Mouse (Mus musculus): ENCODE results near the gene Upf3b.
"Not testable (repeated sequence)": the region's sequence is repeated elsewhere in the genome, so short reads cannot be mapped to it uniquely, and the experiment has no call there.

Upf3b gene

DNA sequence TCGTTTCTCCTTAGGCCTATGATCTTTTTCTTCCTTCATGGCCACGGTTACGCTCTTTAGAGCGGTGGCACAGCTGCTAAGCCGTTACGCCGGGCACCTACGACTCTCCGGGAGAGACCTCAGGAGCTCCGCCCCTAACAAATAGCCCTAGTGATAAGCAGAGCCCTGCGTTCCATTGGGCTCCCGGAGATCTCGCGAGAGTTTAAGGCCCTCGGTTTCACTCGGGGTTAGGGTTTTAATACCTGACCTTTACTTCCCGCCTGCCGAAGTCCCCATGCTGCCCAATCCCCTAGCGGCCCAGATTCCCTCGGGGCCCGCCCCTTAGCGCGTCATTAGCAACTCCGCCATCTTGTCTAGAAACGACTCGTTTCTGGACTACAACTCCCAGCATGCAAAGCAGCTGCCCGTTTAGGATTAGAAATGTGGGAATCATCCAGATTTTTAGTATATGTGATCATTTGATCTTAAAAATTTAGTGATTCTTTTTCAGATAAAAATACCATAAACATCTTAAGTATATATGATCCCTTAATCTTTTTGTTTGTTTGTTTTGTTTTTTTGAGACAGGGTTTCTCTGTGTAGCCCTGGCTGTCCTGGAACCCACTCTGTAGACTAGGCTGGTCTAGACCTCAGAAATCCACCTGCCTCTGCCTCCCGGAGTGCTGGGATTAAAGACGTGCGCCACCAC, at the start of gene Upf3b:
TSS of gene Upf3b (minus strand) at position 130 of the 688 bp plus-strand sequence.
- peak; percentile 89 for DNase-seq

DNA sequence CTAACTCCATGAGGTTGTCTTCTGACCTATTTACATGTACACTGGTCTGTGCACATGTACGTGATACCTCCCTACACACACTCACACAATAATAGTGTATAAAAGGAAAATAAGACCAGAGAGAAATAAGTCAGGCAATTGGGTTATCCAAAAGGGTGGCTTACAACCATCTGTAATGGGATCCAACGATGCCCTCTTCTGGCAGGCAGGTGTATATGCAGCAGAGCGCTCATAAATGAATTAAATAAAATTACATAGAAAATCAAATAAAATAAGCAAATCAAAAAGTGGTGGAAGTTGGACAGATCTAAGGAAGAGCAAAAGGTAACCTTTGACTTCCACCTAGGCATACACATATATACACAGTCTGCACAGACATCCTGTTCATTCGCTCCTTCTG, 47.7 kb upstream of the Upf3b start:
- peak; percentile 2 for DNase-seq

DNA sequence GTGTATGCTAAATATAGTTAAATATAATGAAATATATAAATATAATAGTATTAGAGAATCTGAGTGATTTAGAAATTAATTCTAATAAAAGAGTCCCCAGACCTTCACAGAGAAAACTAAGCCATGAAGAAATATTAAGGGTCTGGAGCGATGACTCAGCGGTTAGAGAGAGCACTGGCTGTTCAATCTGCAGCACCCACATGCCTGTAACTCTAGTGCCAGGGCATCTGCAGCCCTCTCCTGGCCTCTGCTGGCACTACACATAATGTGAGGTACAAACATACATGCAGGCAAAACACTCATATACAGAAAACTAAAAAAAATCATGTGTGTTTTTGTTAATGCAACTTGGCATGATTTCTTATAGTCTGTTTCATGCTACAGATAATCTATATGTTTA, 34.8 kb upstream of the Upf3b start:
- DNase-seq = peak; percentile 43

DNA sequence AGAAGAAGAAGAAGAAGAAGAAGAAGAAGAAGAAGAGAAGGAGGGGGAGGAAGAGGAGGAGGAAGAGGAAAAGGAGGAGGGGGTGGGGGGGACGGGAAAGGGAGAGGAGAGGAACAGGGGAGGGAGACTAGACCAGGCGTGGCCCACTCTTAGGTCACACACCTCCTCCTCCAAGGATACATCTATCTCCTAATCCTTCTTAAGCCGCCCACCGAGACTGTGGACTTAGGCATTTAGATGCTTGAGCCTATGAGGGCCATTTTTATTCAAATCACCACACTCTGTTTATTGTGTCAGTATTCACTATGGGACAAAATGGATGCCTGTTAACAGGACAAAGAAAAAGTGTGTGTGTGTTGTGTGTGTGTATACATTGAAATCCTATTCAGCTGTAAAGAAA, 34.4 kb upstream of the Upf3b start:
- DNase-seq = not testable (repeated sequence)

DNA sequence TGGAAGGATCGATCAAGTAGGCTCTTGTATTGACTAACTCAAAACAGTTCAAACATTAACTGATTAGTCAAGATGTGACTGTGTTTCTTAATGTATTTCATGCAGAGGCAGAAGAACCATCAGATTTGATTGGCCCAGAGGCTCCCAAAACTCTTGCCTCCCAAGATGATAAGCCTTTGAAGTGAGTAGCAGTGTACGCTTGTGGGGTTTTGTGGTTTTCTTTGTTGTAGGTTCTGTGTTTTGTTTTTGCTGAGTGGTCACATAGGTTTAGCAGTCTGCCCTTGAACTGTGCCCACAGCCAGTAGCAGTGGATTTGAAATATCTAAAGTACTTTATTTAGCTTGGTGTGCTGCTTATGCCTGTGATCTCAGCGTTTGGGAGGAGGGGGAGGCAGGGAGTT, 31.6 kb upstream of the Upf3b start:
- no peak for DNase-seq

DNA sequence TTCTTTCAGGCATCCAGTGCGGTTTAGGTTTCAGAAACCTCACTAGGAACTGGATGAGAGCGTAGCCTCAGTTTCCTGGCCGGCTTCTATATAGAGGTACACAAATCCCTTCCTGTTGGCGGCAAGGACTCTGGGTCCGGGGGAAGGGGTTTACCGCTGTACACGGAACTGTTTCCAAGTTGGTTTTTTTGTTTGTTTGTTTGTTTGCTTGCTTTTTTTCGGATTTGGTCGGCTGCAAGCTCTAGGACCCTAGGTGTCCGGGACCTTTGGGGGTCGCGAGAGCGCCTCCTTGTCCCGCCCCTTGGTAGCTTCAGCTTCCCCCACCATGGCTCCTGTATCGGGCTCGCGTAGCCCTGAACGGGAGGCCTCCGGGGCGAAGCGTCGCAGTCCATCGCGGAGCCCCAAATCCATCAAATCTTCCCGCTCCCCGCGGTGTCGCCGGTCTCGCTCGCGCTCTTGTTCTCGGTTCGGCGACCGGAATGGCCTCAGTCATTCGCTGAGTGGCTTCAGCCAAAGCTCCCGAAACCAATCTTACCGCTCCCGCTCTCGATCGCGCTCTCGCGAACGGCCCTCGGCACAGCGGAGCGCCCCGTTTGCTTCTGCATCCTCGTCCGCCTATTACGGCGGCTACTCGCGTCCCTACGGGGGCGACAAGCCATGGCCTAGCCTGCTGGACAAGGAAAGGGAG, 16.7 kb upstream of the Upf3b start, which contains the start of gene Nkap:
TSS of gene Nkap (plus strand) at position 125 of the 688 bp plus-strand sequence.
- DNase-seq = peak; percentile 77

DNA sequence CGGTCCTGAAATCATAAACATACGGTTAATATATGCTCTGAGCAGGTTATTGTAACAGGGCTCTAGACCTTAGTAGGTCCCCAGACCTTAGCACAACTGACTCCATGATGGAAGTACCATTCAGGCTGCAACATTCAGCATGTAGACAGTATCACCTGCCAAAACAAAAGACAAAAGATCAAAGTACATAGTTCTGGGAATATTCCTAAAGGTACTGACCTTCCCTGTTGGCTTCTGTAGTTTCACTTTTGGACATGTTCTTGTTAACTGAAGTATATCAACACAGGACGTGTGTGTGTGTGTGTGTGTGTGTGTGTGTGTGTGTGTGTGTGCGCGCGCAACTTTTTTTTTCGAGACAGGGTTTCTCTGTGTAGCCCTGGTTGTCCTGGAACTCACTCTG, 15.4 kb upstream of the Upf3b start:
- no peak for DNase-seq

DNA sequence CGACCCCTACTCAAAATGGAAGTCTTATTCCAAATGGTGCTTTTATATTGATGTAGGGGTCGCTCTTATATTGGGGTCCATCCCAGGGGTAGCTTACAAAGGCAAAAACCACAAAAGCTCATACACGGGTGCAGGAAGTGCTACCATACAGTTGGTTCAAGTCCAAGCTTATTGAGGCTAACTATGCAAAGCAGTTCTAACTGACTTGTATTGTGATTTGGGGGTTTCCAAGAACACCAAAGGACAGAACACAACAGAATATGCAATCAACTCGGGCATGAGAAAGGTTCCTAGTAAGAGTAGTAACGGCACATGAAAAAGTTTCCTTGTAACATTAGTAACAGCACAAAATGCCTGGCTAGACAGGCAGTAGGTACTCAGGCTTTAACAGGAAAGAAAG, 10.1 kb upstream of the Upf3b start:
- DNase-seq = no peak

DNA sequence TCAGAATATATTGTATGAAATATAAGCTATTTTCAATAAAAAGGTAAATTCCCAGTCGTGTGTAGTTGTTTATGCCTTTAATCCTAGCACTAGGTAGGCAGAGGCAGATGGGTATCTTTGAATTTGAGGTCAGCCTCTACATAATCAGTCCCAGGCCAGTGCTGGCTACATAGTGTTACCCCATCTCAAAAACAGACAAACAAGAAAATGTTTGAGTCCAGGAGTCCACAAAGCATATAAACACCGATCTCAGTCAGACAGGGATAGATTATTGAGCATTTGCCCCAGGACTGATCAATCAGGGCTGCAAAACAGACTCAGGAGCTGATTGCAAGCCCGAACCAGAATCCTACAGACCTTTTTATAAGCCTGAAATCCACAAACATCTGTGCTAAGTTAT, 9.5 kb upstream of the Upf3b start:
- no peak for DNase-seq

DNA sequence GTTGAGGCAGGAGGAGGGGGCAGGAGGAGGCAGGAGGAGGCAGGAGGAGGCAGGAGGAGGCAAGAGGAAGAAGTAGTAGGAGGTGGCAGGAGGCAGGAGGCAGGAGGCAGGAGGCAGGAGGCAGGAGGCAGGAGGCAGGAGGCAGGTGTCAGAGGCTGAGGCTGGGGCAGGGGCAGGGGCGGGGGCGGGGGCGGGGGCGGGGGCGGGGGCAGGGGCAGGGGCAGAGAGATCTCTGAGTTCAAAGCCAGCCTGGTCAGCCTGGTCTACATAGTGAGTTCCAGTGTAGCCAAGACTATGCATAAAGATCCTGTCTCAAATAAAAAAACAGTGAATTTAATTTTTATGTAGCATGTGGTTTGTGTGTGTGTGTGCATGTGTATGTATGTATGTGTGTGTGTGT, 7.0 kb upstream of the Upf3b start:
- DNase-seq = no peak

DNA sequence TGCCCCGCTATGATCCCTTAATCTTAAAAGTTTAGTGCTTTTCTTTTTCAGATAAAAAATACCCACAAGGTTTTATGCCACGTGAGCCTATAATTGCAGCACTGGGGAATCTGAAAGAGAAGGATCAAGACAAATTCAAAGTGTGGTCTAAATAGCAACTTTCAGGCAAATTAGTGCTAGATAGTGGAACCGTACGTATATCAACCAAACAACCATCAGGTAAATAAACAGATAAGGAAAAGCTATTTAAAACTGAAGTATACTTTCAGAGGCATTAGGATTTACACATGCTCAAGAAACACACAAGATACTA, 715 bp upstream of the Upf3b start:
- DNase-seq = no peak

DNA sequence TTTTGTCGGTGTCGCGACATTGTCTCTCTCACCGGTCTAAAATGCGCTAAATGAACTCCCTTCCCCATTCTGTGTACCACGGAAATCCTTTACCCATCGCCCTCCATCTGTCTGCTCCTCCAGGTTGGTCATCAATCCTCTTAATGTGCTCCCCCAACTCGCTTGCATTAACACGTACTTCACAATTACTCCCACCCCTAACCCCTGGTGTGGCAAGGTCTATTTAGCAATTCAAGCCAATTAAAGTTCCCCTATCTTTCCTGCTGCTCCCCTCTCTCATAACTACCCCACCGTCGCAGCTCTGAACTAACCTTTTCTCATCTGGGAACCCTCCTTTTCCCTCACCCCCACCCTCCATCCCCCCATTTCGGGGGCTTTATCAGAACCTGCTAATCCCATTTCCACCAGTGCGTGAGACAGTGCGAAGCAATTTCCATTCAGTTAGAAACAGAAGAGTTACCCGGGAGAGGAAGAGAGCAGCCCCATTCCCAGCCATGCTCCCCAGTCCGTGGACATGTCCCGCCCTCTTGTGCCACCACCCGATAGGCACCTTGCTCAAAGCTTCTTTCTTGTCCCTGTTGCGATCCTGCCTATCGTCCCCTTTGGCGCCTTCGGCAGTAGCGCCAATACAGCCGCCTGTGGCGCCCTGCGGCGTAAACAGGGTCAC, 463 bp downstream of the Upf3b start:
- DNase-seq = no peak

DNA sequence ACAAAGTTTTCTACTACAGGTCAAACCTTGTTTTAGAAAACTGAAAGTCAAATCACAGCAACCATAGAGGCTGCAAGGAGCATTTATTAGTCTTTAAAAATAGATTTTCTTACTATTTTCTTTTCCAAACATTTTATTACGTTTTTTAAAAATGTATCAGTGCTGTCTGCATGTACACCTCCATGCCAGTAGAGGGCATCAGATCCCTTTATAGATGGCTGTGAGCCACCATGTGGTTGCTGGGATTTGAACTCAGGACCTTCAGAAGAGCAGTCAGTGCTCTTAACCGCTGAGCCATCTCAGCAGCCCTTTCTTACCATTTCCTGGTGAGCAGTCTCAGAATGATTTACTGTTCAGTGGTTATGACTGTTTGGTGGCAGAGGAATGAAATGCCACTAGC, 6.3 kb downstream of the Upf3b start:
- DNase-seq = no peak

DNA sequence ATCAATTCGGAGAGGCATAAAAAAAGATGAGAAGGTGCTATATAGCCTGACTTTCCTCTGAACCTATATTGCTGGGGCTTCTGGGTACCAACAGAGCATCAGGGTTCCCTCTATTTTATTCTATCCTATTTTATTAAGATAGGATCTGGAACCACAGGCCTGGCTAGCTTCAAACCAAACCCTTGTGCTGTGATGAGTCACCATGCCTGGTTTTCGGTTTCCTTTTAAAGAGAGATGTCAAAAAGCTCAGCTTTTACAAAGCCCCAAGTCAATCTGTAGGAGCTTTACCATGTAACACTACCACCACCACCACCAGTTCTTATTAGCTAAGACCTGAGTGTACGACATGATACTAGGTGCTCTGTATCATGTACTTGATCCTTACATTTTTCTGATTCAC, 11.4 kb downstream of the Upf3b start:
- no peak for DNase-seq

DNA sequence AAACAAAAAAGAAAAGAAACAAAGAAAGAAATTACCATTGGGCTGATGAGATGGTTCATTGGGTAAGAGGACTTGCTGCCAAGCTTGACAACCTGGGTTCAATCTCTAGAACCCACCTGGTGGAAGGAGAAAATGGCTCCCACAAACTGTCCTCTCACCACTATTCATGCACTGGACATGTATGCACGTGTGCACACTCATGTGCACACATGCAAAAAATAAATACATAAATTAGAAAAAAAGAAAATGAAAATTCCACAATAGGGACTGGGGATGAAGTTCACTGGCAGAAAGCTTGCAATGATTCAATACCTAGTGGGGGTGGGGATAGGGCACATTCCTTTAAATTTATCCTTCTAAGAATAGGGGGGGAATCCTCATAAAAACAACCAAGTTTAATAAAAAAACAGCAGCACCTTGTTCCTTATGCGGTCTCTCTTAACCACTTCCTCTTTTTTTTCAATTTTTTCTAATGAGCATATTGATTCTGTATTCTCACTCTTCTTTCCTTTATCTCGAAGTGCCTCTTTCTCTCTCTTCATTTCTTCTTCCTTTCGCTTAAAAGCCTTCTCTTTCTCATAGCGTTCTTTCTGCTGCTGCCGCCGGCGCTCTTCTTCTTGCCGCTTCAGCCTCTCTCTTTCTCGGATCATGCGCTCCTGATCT, 14.9 kb downstream of the Upf3b start:
- DNase-seq = no peak

DNA sequence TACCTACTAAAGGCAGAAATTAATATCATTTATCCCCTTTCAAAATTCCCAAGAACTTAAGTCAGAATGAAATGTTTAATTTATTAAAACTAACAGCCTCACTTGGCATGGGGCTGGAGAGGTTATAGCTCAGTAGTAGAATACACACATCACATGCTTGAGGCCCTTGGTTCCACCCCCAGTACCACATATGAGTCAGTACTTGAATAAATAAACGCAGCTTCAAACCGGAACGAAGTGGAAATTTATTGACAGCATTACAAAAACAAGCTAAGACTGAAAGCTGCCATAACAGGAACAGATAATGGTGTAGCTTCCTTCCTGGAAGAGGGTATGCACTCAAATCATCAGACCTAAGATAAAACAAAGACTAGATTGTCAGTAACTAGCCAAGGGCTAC, 18.7 kb downstream of the Upf3b start:
- no peak for DNase-seq

DNA sequence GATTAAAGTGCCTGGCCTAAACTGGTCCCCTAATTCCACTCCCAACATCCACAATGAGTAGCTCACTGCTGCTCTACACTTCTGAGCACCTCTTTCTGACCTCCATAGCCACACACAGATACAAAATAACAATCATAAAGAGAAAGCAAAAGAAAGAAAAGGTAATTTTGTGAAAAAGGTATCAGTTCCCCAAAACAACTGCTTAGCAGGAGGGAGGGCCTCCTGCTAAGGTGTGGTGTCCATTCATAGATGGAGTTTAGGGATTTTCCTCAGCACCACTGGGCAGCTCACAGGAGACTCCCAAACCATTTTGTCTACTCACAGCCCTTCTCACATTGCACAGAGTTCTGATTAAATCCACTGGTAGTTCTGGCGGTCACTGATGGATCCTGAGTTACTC, 21.3 kb downstream of the Upf3b start:
- DNase-seq = no peak

DNA sequence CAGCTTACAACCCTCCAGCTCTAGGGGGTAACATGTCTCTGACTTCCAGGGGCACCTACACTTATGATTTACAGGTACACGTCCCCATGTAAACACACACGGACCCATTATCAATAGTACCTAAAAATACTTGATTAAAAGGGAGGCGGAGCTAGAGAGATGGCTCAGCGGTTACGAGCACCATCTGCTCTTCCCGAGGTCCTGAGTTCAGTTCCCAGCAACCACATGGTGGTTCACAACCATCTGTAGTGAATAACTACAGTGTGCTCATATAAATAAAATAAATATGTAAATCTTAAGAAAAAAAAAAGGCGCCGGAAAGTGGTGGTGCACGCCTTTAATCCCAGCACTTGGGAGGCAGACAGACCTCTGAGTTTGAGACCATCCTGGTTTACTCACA, 24.5 kb downstream of the Upf3b start:
- no peak for DNase-seq

DNA sequence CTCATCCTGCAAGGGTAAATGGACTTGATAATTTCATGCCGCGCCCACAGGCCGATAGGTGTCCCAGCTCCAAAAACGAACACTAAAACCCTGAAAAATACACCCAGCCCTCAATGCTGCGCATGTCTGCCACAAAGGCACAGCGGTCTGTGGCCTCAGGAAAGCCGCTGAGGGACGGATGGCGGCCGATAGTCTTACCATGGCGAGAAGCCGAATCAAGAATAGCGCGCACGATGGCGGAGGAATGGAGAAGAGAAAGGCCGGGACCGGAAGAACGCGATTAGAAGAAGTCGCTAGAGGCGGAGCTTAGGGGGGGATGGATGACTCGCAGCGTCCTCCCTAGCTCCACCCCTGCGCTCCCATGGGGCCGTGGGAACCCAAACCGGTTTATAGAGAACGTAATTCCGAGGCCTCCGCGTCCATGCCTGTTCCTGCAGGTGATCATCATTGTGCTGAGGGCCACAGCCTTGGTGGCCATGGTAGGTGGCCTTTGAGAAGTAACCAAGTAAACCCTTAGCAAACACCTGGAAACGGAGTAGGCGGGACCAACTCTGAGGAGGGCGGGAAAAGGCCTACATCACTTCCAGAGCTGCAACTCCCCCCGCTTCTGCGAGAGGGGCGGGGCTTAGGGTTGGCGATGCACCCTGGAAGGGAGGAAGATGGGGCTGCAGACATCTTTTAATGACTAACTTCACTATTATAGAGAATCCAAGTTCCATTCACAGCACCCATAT, 25.0 kb downstream of the Upf3b start, which contains the start of gene Rpl39:
TSS of gene Rpl39 (minus strand) at position 476 of the 734 bp plus-strand sequence.
- peak; percentile 89 for DNase-seq

DNA sequence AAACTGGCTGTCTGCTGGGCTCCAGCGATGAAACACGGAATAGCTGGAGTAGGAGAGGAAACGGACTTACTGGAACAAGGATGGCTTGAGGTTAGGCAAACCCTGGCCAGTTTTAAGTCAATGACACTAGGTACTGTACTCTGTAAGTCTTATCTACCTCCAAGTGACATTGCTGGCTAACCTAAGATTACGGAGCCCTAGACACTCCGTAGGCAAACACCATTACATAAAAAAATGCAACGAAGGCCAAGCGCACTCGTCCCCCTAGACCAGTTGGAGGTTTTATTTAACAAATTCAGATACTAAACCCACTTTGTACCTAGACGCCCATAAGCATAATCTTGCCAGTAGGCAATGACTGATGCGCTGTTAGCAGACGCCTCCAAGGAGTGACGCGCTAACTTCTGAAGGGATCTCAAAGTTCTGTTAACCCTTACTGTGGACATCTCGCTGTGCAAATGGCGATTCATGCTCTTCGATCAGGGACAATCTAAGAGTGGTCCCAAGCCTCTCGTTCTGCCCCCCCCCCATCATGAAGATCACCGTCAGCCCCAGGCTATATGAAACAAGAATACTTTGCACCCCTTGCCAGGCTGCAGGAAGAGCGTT, 25.7 kb downstream of the Upf3b start:
- DNase-seq = no peak

DNA sequence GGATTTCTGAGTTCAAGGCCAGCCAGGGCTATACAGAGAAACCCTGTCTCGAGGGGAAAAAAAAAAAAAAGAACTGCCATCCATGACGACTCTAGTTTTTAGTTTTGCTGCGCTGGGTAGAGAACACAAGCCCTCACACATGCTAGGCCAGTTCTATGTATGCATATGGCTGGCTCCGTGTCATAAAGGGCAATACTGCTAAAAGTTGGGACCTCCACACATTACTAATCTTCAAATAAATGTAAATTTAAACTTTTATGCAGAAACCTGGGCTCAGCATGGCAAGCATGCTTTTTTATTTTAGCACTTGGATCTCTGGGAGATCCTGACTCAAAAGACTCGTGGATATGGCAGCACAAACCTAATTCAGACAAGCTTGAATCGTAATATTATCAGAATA, 28.9 kb downstream of the Upf3b start:
- DNase-seq = no peak

DNA sequence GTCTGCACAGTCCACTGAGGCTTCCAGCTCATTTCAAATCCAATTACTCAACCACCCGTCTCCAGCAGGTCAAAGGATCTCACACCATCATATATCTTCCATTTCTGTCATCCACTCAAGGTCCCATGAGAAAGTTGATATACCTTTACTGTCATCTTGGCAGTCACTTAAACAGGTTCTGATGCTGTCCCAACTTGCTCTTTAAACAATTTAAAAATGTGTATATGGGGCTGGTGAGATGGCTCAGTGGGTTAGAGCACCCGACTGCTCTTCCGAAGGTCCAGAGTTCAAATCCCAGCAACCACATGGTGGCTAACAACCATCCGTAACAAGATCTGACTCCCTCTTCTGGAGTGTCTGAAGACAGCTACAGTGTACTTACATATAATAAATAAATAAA, 29.8 kb downstream of the Upf3b start:
- DNase-seq = not testable (repeated sequence)

DNA sequence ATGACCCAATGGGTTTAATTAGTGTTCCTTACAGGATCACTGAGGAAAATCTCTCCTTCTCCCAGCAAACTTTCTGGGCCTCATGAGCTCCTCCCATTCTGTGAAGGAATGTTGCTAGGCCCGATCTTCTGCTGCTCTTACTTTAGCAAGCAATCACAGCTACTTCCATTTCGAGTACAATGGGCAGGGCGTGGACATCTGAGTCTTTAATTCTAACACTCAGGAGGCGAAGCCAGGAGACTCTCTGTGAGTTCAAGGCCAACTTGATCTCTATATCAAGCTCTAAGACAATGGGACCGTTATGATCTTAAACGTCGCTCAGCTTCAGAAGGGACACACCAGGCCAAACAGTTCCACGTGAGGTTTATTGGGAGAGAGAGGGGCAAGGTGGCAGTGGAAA, 33.5 kb downstream of the Upf3b start:
- no peak for DNase-seq
